Mouse (Mus musculus) cerebellum, adult 11 months (tissue): ENCODE data around the gene Shank2.

ENCODE experiments used
- DNase-seq: peaks from one replicate; pipeline ENCODE4 v3.0.0; 2022

Gene Shank2

GRCm38 (mm10) chr7:144441466-144441865 is 439.7 kb downstream of the Shank2 start:
- DNase-seq: no peak

DNA sequence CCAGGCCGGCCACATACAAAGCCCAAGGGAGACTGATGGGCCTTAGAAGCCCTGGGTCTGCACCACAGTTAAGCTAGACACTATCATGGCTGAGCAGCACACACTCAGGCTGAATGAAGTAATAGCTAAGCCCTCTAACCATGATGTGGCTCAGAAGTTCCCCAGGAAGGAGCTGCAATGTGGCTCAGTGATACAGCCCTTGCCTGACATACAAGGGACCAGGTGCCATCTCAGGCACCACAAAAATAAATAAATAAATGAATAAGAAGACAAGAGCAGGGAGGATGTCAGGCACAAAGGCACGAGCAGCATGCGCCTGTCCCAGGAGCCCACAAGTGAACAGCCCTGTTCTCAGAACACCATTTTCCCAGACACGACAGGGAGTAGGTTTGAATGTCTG is 440.2 kb downstream of the Shank2 start:
- no peak for DNase-seq

- no peak for DNase-seq
Observed at GRCm38 (mm10) chr7:144444788-144445187, 443.1 kb downstream of the Shank2 start.

GRCm38 (mm10) chr7:144447146-144447545 is 445.4 kb downstream of the Shank2 start:
- DNase-seq: no peak

DNA sequence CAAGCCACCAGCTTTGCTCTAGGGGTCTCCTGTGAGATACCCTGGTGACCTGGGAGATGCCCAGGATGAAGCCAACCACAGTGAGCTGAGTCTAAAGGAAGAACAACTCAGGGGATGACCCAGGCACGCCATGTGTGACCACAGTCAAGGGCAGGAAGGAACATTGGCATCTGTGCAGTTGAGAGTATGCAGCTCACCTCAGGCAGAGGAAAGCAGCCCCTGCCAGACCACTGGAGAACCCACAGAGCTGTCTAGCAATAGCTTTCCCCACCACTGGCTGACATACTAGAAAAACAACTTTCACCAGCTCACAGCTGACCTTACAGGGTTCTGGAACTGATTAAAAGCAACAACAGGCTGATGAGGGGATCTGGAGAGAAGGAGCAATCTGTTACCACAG is 446.5 kb downstream of the Shank2 start:
- no peak for DNase-seq

DNA sequence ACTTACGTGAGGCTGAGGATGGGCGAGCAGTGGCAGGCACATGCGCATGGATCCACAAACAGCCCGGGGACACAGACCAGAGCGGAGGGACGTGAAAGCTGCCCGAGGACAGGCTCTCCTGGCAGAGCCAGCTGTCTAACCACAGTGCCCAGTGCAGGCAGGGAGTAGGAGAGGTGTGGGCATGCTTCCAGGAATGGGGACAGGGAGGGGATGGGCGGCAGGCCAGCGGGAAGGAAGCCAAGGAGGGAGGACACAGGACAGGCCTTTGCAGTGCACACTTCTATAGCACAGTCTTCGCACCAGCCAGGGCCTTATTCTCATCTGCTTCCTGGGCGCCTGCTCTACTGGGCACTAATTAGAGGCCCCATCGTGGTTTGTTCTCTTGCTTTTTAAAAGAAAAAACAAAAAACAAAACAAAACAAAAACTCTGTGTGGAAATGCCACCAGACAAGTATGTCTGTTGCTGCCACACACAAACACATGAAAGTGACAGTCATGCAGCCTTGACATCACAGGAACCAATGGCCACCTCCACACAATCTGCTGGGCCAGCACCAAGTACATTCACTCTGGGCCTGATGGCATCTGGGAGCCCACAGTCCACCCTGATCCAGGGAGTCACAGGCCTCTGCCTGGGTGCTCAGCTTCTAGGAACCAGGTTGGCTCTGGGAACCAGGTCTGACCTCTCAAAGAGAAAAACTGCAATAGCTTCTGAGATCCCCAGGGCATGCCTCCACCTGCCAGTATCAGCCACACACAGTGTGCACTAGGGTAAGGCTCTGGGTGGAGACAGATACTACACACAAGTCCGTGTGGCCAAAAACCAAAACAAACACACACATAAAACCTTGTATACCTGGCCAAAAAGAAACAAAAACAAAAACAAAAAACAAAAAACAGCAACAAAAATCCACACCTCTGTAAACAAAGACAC is 448.2 kb downstream of the Shank2 start:
- DNase-seq: peak; percentile 64

GRCm38 (mm10) chr7:144450661-144451060 is 448.9 kb downstream of the Shank2 start:
- DNase-seq: no peak

- DNase-seq: no peak
Observed at GRCm38 (mm10) chr7:144458881-144459280, 457.2 kb downstream of the Shank2 start.

DNA sequence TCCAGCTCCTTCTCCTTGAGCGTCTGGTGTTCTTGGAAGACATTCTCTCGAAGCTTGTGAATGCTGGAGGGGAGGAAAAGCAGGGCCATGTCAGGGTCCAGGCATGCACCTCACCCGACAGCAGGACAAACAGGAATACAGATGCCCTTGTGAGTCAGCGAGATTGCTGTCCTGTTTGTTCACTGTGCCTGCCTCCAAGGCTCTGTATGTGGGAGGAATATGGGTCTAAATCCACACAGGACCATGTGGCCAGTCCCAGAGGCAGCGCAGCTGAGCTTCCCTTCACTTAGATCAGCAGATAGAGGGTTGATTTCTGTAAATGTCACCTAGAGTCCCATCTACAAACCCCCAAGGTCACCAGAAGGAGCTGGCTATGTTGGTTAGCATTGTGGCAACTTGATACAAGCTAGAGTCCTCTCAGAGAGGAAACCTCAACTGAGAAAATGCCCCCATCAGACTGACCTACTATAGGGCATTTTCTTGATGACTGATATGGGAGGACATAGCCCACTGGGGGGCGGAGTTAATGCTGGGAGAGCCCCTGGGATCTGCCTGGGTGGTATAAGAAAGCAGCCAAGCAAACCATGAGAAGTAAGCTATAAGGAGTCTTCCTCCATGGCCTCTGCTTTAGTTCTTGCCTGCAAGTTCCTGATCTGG is 459.6 kb downstream of the Shank2 start:
- no peak for DNase-seq

DNA sequence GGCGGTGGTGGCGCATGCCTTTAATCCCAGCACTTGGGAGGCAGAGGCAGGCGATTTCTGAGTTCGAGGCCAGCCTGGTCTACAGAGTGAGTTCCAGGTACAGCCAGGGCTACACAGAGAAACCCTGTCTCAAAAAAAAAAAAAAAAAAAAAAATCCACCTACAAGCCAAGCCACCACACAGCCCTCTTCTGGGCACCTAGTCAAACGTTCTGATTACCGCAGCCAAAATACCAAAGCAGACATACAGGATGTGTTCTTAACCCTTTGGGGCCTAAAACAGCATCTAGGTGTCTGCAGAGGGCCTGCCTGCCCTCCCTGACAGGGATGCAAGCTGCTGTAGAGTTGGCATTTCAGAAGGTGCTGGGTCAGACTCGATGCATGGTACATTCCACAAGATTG is 460.8 kb downstream of the Shank2 start:
- DNase-seq: no peak

DNA sequence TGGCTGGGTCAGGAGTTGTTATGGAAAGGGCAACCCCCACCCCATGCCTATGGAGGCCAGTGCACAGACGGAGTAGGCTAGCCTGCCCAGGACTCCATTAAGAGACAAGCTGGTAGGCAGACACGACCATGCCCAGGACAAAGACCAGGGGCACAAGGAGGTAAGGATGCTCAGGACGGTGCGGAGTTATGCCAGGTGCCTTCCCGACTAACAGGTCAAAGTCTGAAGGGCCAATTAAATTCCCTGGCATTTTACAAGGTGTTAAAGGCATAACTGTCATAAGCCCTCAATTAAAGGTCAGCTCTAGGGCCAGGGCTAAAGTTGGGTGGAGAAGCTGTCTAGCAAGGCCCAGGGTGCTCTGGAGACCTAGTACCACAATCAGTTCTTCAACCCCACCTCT is 467.0 kb downstream of the Shank2 start:
- no peak for DNase-seq

GRCm38 (mm10) chr7:144469181-144469641 is 467.5 kb downstream of the Shank2 start:
- peak; percentile 10 for DNase-seq

GRCm38 (mm10) chr7:144469908-144470544 is 468.3 kb downstream of the Shank2 start:
- DNase-seq: peak; percentile 16

DNA sequence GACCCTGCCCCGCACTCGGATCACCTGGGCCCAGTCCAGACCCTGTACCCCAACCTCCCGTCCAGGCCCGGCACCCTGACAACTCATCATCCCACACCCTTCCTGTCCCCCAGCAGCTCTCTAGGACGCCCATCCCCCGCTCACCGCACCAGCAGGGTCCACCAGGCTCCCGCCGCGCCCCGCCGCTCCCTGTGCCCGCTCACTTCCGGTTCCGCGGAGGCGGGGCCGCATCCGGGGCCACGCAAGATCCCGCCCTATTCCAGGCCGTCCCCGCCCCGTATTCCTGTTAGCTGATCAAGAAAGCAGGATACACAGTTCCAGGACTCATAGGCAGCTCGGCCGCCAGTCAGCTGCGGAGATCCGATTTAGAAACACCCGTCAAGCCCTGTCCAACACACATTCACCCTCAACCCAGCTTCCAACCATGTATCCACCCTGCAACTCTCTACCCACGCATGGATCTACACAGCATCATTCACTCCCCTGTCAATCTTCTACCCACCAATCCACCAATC is 468.9 kb downstream of the Shank2 start, which contains the start of gene Cttn:
Gene Cttn (minus strand): TSS at position 465 of the 515 bp plus-strand sequence.
- peak; percentile 80 for DNase-seq

DNA sequence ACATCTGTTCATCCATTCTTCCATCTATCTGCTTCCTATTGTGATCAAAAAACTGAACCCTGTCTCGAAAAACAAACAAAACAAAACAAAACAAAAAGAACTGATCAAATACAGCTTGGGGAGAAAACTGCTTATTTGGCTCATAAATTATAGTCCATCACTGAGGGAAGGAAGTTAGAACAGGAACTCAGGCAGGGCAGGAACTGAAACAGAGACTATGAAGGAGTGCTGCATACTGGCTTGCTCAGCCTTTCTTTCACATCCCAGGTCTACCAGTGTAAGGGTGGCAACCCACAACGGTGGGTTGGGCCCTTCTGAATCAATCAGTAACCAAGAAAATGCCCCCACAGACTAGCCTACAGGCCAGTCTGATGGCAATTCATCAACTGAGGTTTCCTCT is 469.4 kb downstream of the Shank2 start:
- DNase-seq: no peak

DNA sequence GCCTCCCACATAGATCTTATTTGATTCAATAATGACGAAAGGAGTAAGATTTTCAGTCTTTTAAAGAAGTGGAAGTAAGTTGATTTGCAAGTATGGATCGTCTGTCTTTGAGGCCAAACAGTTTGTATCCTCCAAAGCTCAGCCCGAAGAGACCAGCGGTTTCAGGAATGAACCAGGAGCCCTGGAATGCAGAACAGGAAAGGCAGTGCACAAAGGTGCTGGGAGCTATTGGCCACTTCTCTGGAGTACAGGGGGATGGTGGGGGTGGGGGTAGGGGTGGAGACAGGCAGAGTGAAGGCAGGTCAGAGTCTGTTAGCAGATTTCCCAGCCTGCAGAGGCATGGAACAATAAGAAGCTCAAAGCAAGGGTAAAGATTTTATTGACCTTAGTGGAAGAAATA is 471.8 kb downstream of the Shank2 start:
- DNase-seq: no peak
